ENCODE assay signal across 26 mouse cellular contexts in the genomic region with DNA sequence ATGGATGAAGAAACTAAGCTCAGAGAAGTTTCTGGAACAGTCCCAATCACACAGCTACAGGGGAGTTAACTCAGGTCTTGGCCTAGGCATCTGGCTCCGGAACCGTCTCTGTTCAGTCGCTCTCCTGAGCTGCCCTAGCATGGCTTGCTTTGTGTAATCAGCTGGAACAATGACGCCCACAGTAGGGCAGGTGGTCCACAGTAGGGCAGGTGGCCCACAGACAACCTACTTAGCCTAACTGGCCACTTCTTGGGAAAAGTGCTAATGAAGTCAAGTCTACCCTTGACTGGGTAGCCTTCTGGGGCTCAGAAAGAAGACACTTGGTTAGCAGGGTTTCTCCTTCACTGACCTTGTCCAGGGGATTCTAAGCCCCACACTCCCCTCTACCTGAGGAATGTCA. TPM values are rescaled to one million over a fixed set of nuclear protein-coding genes. Genes with fewer than 3 reads are reported as not detected.
A peak's percentile ranks its signal among the peaks of the same experiment; 100 is the strongest.
DNase-seq lines count a peak whose midpoint lies in the region; ATAC-seq and TF ChIP-seq lines count a peak whose summit lies in the region.
"Had no signal": no experiment of that assay in that cellular context is flagged by ENCODE, and none has a peak within 500 bp of the region (broad histone marks: within the 10 kb centered on the region; RNA-seq: fewer than 3 reads in every experiment).

No protein-coding gene starts in this region.

- TF ChIP-seq RAD21 in CH12.LX (IDR thresholded peaks at IDR 0.05; ENCODE audit: low read depth, low read length): no peak

- H3K79me2 ChIP-seq in liver, adult 2 months (ENCODE audit: control insufficient read depth, insufficient read depth, low read length): no peaks in the 10 kb centered on the region
- H3K79me2 ChIP-seq in CH12.LX (replicated peaks; ENCODE audit: control insufficient read depth, extremely low read depth, insufficient read depth, poor library complexity, severe bottlenecking): no peaks in the 10 kb centered on the region

- H3K9me3 ChIP-seq in heart, embryonic 10.5 days: no peaks in the 10 kb centered on the region
- H3K9me3 ChIP-seq in CH12.LX (replicated peaks; ENCODE audit: low read length): no peaks in the 10 kb centered on the region
- H3K9me3 ChIP-seq in limb, embryonic 10.5 days (replicated peaks): no peaks in the 10 kb centered on the region
- H3K9me3 ChIP-seq: forebrain, embryonic 10.5 days; forebrain, embryonic 13.5 days; G1E; heart, embryonic 13.5 days; hindbrain, embryonic 13.5 days had no signal

- no peak for ATAC-seq in frontal cortex, adult (ENCODE audit: low TSS enrichment)
- ATAC-seq: forebrain, embryonic 13.5 days; forebrain, embryonic 16.5 days; hindbrain, postnatal 0 days; inflammation-experienced regulatory T-cells, adult 6 months had no signal

- no peaks in the 10 kb centered on the region for H3K36me3 ChIP-seq in heart, embryonic 10.5 days
- H3K36me3 ChIP-seq in liver, adult 2 months (ENCODE audit: control insufficient read depth, insufficient read depth, low read length): no peaks in the 10 kb centered on the region
- H3K36me3 ChIP-seq in CH12.LX (replicated peaks in 1 of 2; ENCODE audit: control insufficient read depth in 1 of 2, insufficient read depth in 1 of 2, low read length in 1 of 2): no peaks in the 10 kb centered on the region
- H3K36me3 ChIP-seq in limb, embryonic 10.5 days: no peaks in the 10 kb centered on the region
- H3K36me3 ChIP-seq: forebrain, embryonic 10.5 days; G1E; heart, embryonic 13.5 days; hindbrain, embryonic 13.5 days had no signal

- 0 out of 2 replicates have a peak overlapping the region, but pooled peaks have one; percentile 52 for H3K27ac ChIP-seq in heart, embryonic 10.5 days
- H3K27ac ChIP-seq in liver, adult 2 months (replicated peaks; ENCODE audit: insufficient read depth, low read depth, low read length): peak overlapping the region; percentile 85
- no peak overlapping the region for H3K27ac ChIP-seq in CH12.LX (ENCODE audit: insufficient read depth, low read depth)
- peak overlapping the region; percentile 19; the same call in 1 of the 2 replicates for H3K27ac ChIP-seq in limb, embryonic 10.5 days
- H3K27ac ChIP-seq: forebrain, embryonic 10.5 days; forebrain, embryonic 13.5 days; gastrocnemius, adult 2 months; hindbrain, embryonic 13.5 days; hindbrain, postnatal 0 days had no signal

- dilution Hi-C loops in CH12.LX (cut with MboI; ENCODE audit: extremely low pct_ligation_motif_present, extremely low pct_unique_long_range_greater_than_20kb, low sequenced_read_pairs): no loop called here

- H3K4me3 ChIP-seq in heart, embryonic 10.5 days: no peak overlapping the region
- no peak overlapping the region for H3K4me3 ChIP-seq in liver, adult 2 months (ENCODE audit: insufficient read depth, low read depth, low read length)
- no peak overlapping the region for H3K4me3 ChIP-seq in CH12.LX (replicated peaks in 1 of 3; ENCODE audit: low read depth in 2 of 3, low read length in 2 of 3, poor library complexity in 1 of 3)
- no peak overlapping the region for H3K4me3 ChIP-seq in limb, embryonic 10.5 days
- H3K4me3 ChIP-seq: forebrain, embryonic 10.5 days; forebrain, embryonic 13.5 days; gastrocnemius, adult 2 months; heart, embryonic 13.5 days; hindbrain, embryonic 13.5 days had no signal

- WGBS in heart, embryonic 10.5 days: 83% methylated on average over 4 of the region's 4 CpGs
- 49% methylated on average over 4 of the region's 4 CpGs for WGBS in liver, adult 2 months
- 94% methylated on average over 4 of the region's 4 CpGs for WGBS in limb, embryonic 10.5 days

- no peak for DNase-seq in heart, embryonic 10.5 days (ENCODE audit: low spot score)
- no peak for DNase-seq in heart, postnatal 25 days (ENCODE audit: low spot score)
- no peak for DNase-seq in liver, adult 2 months (ENCODE audit: extremely low read depth, low read depth, low spot score)
- no peak for DNase-seq in liver
- DNase-seq in CH12.LX (ENCODE audit: extremely low read depth): no peak
- no peak for DNase-seq in limb, embryonic 10.5 days (ENCODE audit: low spot score)
- DNase-seq: adrenal gland, adult 2 months; adrenal gland, postnatal 14 days; cerebellum, adult 11 months; cerebellum, adult 2 months; cerebellum, adult 9-11 months; cerebellum, postnatal 25 days; embryo, embryonic 11 days; gastrocnemius, adult 2 months; gastrocnemius, postnatal 25 days; heart, adult 18-20 months; heart, postnatal 14 days had no signal

- H3K4me2 ChIP-seq in CH12.LX (ENCODE audit: insufficient read depth, low read depth, poor library complexity, severe bottlenecking): no peak overlapping the region
- H3K4me2 ChIP-seq: forebrain, embryonic 13.5 days; heart, embryonic 13.5 days; hindbrain, embryonic 13.5 days had no signal

- intact Hi-C loops in heart, postnatal 25 days (cut with DNase I): no loop called here

- no peak for TF ChIP-seq POLR2A in liver, adult 2 months (IDR thresholded peaks at IDR 0.05; ENCODE audit: extremely low read depth, insufficient read depth, low read length)
- no peak for TF ChIP-seq POLR2A in CH12.LX (IDR thresholded peaks at IDR 0.05; ENCODE audit: low read depth, low read length)

- no peak for TF ChIP-seq CTCF in liver, adult 2 months (IDR thresholded peaks at IDR 0.05; ENCODE audit: low read depth, low read length)
- TF ChIP-seq CTCF in CH12.LX (conservative IDR thresholded peaks at IDR 0.05 in 1 of 2, IDR thresholded peaks at IDR 0.05 in 1 of 2; ENCODE audit: low read depth in 2 of 2, low read length in 2 of 2): no peak

- H3K9ac ChIP-seq in liver, adult 2 months (ENCODE audit: low read depth, low read length): no peak overlapping the region
- H3K9ac ChIP-seq in CH12.LX (ENCODE audit: insufficient read depth, low read depth): no peak overlapping the region
- H3K9ac ChIP-seq: forebrain, embryonic 13.5 days; heart, embryonic 13.5 days; hindbrain, embryonic 13.5 days had no signal

- no peaks in the 10 kb centered on the region for H3K27me3 ChIP-seq in heart, embryonic 10.5 days (ENCODE audit: insufficient read depth, poor library complexity, severe bottlenecking)
- H3K27me3 ChIP-seq in liver, adult 2 months (ENCODE audit: control insufficient read depth, insufficient read depth, low read length): no peaks in the 10 kb centered on the region
- H3K27me3 ChIP-seq in CH12.LX (replicated peaks): no peaks in the 10 kb centered on the region
- H3K27me3 ChIP-seq in limb, embryonic 10.5 days (ENCODE audit: low read depth, poor library complexity, severe bottlenecking): no peaks in the 10 kb centered on the region
- H3K27me3 ChIP-seq: forebrain, embryonic 13.5 days; heart, embryonic 13.5 days; hindbrain, embryonic 13.5 days had no signal

- no peak for TF ChIP-seq EP300 in CH12.LX (IDR thresholded peaks at IDR 0.05; ENCODE audit: low read length)

- H3K4me1 ChIP-seq in heart, embryonic 10.5 days: peaks cover 52% of the 10 kb centered on the region
- H3K4me1 ChIP-seq in liver, adult 2 months (ENCODE audit: control insufficient read depth, insufficient read depth, low read length): peaks cover 20% of the 10 kb centered on the region
- peaks cover 46 to 93% of the 10 kb centered on the region in 2 experiments for H3K4me1 ChIP-seq in CH12.LX (ENCODE audit: control insufficient read depth in 1 of 2, insufficient read depth in 2 of 2)
- peaks cover 35% of the 10 kb centered on the region for H3K4me1 ChIP-seq in limb, embryonic 10.5 days

- in situ Hi-C loops in CH12.LX (cut with MboI; ENCODE audit: low pct_ligation_motif_present, low pct_unique_long_range_greater_than_20kb, low sequenced_read_pairs): no loop called here

TF ChIP-seq in CH12.LX, 34 proteins besides CTCF, POLR2A, EP300 and RAD21:
- TF ChIP-seq TBP (conservative IDR thresholded peaks at IDR 0.05; ENCODE audit: low read depth, low read length): no peak
- peak; percentile 91 for TF ChIP-seq ZKSCAN1 (IDR thresholded peaks at IDR 0.05; ENCODE audit: borderline replicate concordance, low read depth, low read length)
- TF ChIP-seq POLR2AphosphoS2 (IDR thresholded peaks at IDR 0.05; ENCODE audit: low read depth, low read length): no peak
- no peak for TF ChIP-seq USF2 (conservative IDR thresholded peaks at IDR 0.05; ENCODE audit: low read depth, low read length)
- TF ChIP-seq MAFK (IDR thresholded peaks at IDR 0.05; ENCODE audit: insufficient replicate concordance, low read length): no peak
TF ChIP-seq in CH12.LX: peak in this region for 1.

RNA-seq across cellular contexts. Expression of gene Snn, which starts 50.5 kb away (rescaled TPM):
- polyA plus RNA-seq in heart, embryonic 10.5 days (2016; fragmentation: Nextera tagmentation; extraction: Ambion mirVana): 37.2 and 38.3 TPM in 2 replicates
- 10 to 100 TPM; 28.3 to 33.3 TPM for total RNA-seq in heart, postnatal 25 days (2021)
- total RNA-seq in liver, adult 2 months (2014; rRNA removed): 1.0 and 1.9 TPM in 2 replicates
- 1.2 and 2.5 TPM in 2 replicates for polyA plus RNA-seq in liver, adult 2 months (2012; rRNA removed)
- total RNA-seq in CH12.LX (2012; rRNA removed) (34.0 and 38.8 TPM in 2 replicates), CH12.LX (2014; rRNA removed) (53.1 and 54.7 TPM in 2 replicates)
- 93.8 and 104 TPM in 2 replicates for polyA plus RNA-seq in CH12.LX (2012; ENCODE audit: insufficient read length, low read depth)
- 47.6 and 55.1 TPM in 2 replicates for polyA plus RNA-seq in limb, embryonic 10.5 days (2016; fragmentation: Nextera tagmentation; extraction: Ambion mirVana)

RNA-seq across cellular contexts. Expression of gene Litaf, which starts 55.7 kb away (rescaled TPM):
- 60.8 and 68.7 TPM in 2 replicates for polyA plus RNA-seq in heart, embryonic 10.5 days (2016; fragmentation: Nextera tagmentation; extraction: Ambion mirVana)
- 10 to 100 TPM; 21.7 to 24.2 TPM for total RNA-seq in heart, postnatal 25 days (2021)
- 27.4 and 44.2 TPM in 2 replicates for total RNA-seq in liver, adult 2 months (2014; rRNA removed)
- polyA plus RNA-seq in liver, adult 2 months (2012; rRNA removed): 161 and 185 TPM in 2 replicates
- total RNA-seq in CH12.LX (2012; rRNA removed): 91.2 and 97.5 TPM in 2 replicates
- 151 and 154 TPM in 2 replicates for total RNA-seq in CH12.LX (2014; rRNA removed)
- 161 and 178 TPM in 2 replicates for polyA plus RNA-seq in CH12.LX (2012; ENCODE audit: insufficient read length, low read depth)
- 87.5 and 91.1 TPM in 2 replicates for polyA plus RNA-seq in limb, embryonic 10.5 days (2016; fragmentation: Nextera tagmentation; extraction: Ambion mirVana)

Comparison
In these comparisons a context has a peak if more than half of its experiments do, and no peak if none do; other contexts are left out.
1. RNA of gene Snn, which starts 50.5 kb away (polyA plus RNA-seq): 93.8 to 104 TPM in CH12.LX, 47.6 to 55.1 TPM in limb, embryonic 10.5 days and 37.2 to 38.3 TPM in heart, embryonic 10.5 days; 1.2 to 2.5 TPM in liver, adult 2 months; every median in the first group is over 10 times any median in the second.